Mouse (Mus musculus) myocyte (in vitro differentiated cells): Measurements from ENCODE around the gene Hoxa4.
A peak's percentile ranks its signal among the peaks of the same experiment; 100 is the strongest.

ENCODE experiments used
- CEBPB ChIP-seq: IDR thresholded peaks from 2 replicates; pipeline ENCODE4 v1.6.1; 2011; ENCODE audit warnings: mild to moderate bottlenecking, moderate library complexity; ENCODE audit not compliant: poor library complexity, insufficient read depth, severe bottlenecking
- E2F4 ChIP-seq: IDR thresholded peaks from one replicate; pipeline ENCODE4 v1.6.1; 2011; ENCODE audit warnings: mild to moderate bottlenecking, control low read depth, moderate library complexity; ENCODE audit not compliant: insufficient read depth
- MAX ChIP-seq: IDR thresholded peaks from one replicate; pipeline ENCODE4 v1.6.1; 2011; ENCODE audit warnings: low read depth, mild to moderate bottlenecking, control low read depth
- MYOD1 ChIP-seq, 3 experiments: IDR thresholded peaks; one replicate each; pipeline ENCODE4 v1.6.1; 2011; ENCODE audit warnings: control low read depth in 2 of 3, low read depth in 2 of 3, mild to moderate bottlenecking in 2 of 3, moderate library complexity in 1 of 3; ENCODE audit not compliant: insufficient read length in 2 of 3, control insufficient read depth in 1 of 3
- MYOG ChIP-seq, 3 experiments: IDR thresholded peaks; one replicate each; pipeline ENCODE4 v1.6.1; 2011; ENCODE audit warnings: control low read depth in 2 of 3, low read depth in 2 of 3, mild to moderate bottlenecking in 2 of 3; ENCODE audit not compliant: insufficient read length in 2 of 3, control insufficient read depth in 1 of 3, insufficient read depth in 1 of 3
- POLR2A ChIP-seq: IDR thresholded peaks from one replicate; pipeline ENCODE4 v1.6.1; 2011; ENCODE audit warnings: low read depth, mild to moderate bottlenecking, control low read depth, moderate library complexity; ENCODE audit not compliant: insufficient read length
- POLR2AphosphoS2 ChIP-seq: IDR thresholded peaks from one replicate; pipeline ENCODE4 v1.6.1; 2011; ENCODE audit warnings: low read depth, control low read depth; ENCODE audit not compliant: insufficient read length
- REST ChIP-seq: IDR thresholded peaks from one replicate; pipeline ENCODE4 v1.6.1; 2011; ENCODE audit warnings: mild to moderate bottlenecking, control low read depth, moderate library complexity; ENCODE audit not compliant: insufficient read depth, insufficient read length
- SRF ChIP-seq: IDR thresholded peaks from one replicate; pipeline ENCODE4 v1.6.1; 2011; ENCODE audit warnings: low read depth; ENCODE audit not compliant: control insufficient read depth, insufficient read length
- TCF12 ChIP-seq: IDR thresholded peaks from one replicate; pipeline ENCODE4 v1.6.1; 2011; ENCODE audit warnings: mild to moderate bottlenecking, control low read depth; ENCODE audit not compliant: poor library complexity, insufficient read depth, severe bottlenecking
- TCF3 ChIP-seq: IDR thresholded peaks from one replicate; pipeline ENCODE4 v1.6.1; 2011; ENCODE audit warnings: low read depth, control low read depth; ENCODE audit not compliant: insufficient read length
- USF1 ChIP-seq: IDR thresholded peaks from one replicate; pipeline ENCODE4 v1.6.1; 2011; ENCODE audit warnings: low read depth, mild to moderate bottlenecking, control low read depth, moderate library complexity

- no peak for TF ChIP-seq POLR2A
- TF ChIP-seq TCF12: no peak
- peak in 1 of 3 experiments; percentile 37 for TF ChIP-seq MYOD1 (IDR thresholded peaks at IDR 0.05; ENCODE audit: control insufficient read depth in 1 of 3, insufficient read length in 2 of 3, low read depth in 2 of 3)
- TF ChIP-seq USF1: no peak
- no peak for TF ChIP-seq E2F4
- TF ChIP-seq MAX: no peak
- TF ChIP-seq SRF: no peak
- no peak for TF ChIP-seq POLR2AphosphoS2
- TF ChIP-seq MYOG (IDR thresholded peaks at IDR 0.05; ENCODE audit: control insufficient read depth in 1 of 3, insufficient read depth in 1 of 3, insufficient read length in 2 of 3, low read depth in 2 of 3): peak in 1 of 3 experiments; percentile 45
- TF ChIP-seq TCF3: no peak
- TF ChIP-seq CEBPB: no peak
- no peak for TF ChIP-seq REST
Observed at GRCm38 (mm10) chr6:52154044-52154443, 37.5 kb downstream of the Hoxa4 start.
